Mouse (Mus musculus) kidney, embryonic 14.5 days (tissue): ENCODE measurements around the gene Pkmyt1. TPM values are rescaled to one million over a fixed set of nuclear protein-coding genes. Genes with fewer than 3 reads are reported as not detected.

Experiments used
- ATAC-seq: fragments of 200-750 bp; cut with Nextera tagmentation; 2 replicates; pipeline ENCODE4 v1.8.0; 2017; ENCODE audit warnings: moderate number of reproducible peaks, mild to moderate bottlenecking, moderate TSS enrichment, moderate library complexity; ENCODE audit not compliant: low FRiP score, low TSS enrichment
- H3K27ac ChIP-seq: fragments of 300-500 bp; sonication (generic); 2 replicates; pipeline ENCODE4 v1.5.1; 2014; ENCODE audit warnings: low read depth, mild to moderate bottlenecking, low read length, moderate library complexity, mixed read lengths
- H3K27me3 ChIP-seq: fragments of 300-500 bp; sonication (generic); 2 replicates; pipeline ENCODE4 v1.6.1; 2014; ENCODE audit warnings: mild to moderate bottlenecking, low read length; ENCODE audit not compliant: control insufficient read depth, insufficient read depth
- H3K36me3 ChIP-seq: fragments of 300-500 bp; sonication (generic); 2 replicates; pipeline ENCODE4 v1.6.1; 2014; ENCODE audit warnings: low read length, mixed read lengths; ENCODE audit not compliant: control insufficient read depth, insufficient read depth
- H3K4me1 ChIP-seq: fragments of 300-500 bp; sonication (generic); 2 replicates; pipeline ENCODE4 v1.6.1; 2014; ENCODE audit warnings: low read length, mixed read lengths; ENCODE audit not compliant: control insufficient read depth, insufficient read depth
- H3K4me2 ChIP-seq: fragments of 300-500 bp; sonication (generic); replicated peaks from 2 replicates; pipeline ENCODE4 v1.6.1; 2014; ENCODE audit warnings: low read depth, mild to moderate bottlenecking, low read length
- H3K4me3 ChIP-seq: fragments of 300-500 bp; sonication (generic); 2 replicates; pipeline ENCODE4 v1.5.1; 2014; ENCODE audit warnings: mild to moderate bottlenecking, low read length
- H3K9ac ChIP-seq: fragments of 300-500 bp; sonication (generic); 2 replicates; pipeline ENCODE4 v1.6.1; 2014; ENCODE audit warnings: low read depth, mild to moderate bottlenecking, low read length, moderate library complexity
- H3K9me3 ChIP-seq: fragments of 300-500 bp; sonication (generic); 2 replicates; pipeline ENCODE4 v1.6.1; 2016; ENCODE audit warnings: low read length; ENCODE audit not compliant: control insufficient read depth
- WGBS: fragments of 180-500 bp; shearing (Covaris S2); extraction: QIAGEN DNeasy Blood & Tissue Kit; methylation state at CpG from one replicate; pipeline ENCODE4 v1.1.7; 2014; 5-methylcytosine and 5-hydroxymethylcytosine counted together
- polyA plus RNA-seq: library from polyadenylated mRNA; unstranded; fragments of >200 nt; fragmentation: Nextera tagmentation; extraction: Ambion mirVana; gene quantifications from 2 replicates; pipeline ENCODE4 v1.2.1, GENCODE M21; 2014

Pkmyt1 gene
- polyA plus RNA-seq, 1 experiment from 2014 or later = 56.4 TPM

- H3K36me3 ChIP-seq = no peaks in the 10 kb centered on the region
- 0 out of 2 replicates have a peak, but pooled peaks cover 3% of the 10 kb centered on the region for H3K4me1 ChIP-seq
- no peak overlapping the region for H3K27ac ChIP-seq
- ATAC-seq = no peak
- H3K9ac ChIP-seq = no peak overlapping the region
- no peaks in the 10 kb centered on the region for H3K9me3 ChIP-seq
- no peaks in the 10 kb centered on the region for H3K27me3 ChIP-seq
- no peak overlapping the region for H3K4me3 ChIP-seq
- H3K4me2 ChIP-seq = no peak overlapping the region
Measured at GRCm38 (mm10) chr17:23783352-23783751, 57.2 kb downstream of the Pkmyt1 start.

- WGBS = 3% methylated on average over 38 of the region's 43 CpGs
- peak within 1 kb of the TSS; percentile 72 for H3K9ac ChIP-seq
- H3K36me3 ChIP-seq = no peaks in the 10 kb centered on the region
- peak within 1 kb of the TSS; percentile 61 for H3K4me3 ChIP-seq
- peaks cover 9% of the 10 kb centered on the region; the same call in 1 of the 2 replicates for H3K4me1 ChIP-seq
- H3K27me3 ChIP-seq = no peaks in the 10 kb centered on the region
- ATAC-seq = peak; percentile 82
- no peak within 1 kb of the TSS for H3K27ac ChIP-seq
- no peaks in the 10 kb centered on the region for H3K9me3 ChIP-seq
- peak within 1 kb of the TSS; percentile 94 for H3K4me2 ChIP-seq
Measured at GRCm38 (mm10) chr17:23785561-23786471, 59.7 kb downstream of the Pkmyt1 start, which contains the start of gene Flywch2. Gene Flywch2 (minus strand): TSS chr17:23786081.

Other genes starting within 250 kb of the Pkmyt1 start
- not detected in 2 replicates for gene Vmn2r117, start 246.6 kb upstream of the Pkmyt1 start, polyA plus RNA-seq
- 19.5 and 24.9 TPM in 2 replicates for gene Zfp213, start 162.1 kb upstream of the Pkmyt1 start, polyA plus RNA-seq
- gene Zfp13, start 126.8 kb upstream of the Pkmyt1 start, polyA plus RNA-seq = 15.3 and 19.1 TPM in 2 replicates
- gene Zscan10, start 125.5 kb upstream of the Pkmyt1 start, polyA plus RNA-seq = 0.29 and 0.45 TPM in 2 replicates
- gene Mmp25, start 81.1 kb upstream of the Pkmyt1 start, polyA plus RNA-seq = 0.46 and 1.3 TPM in 2 replicates
- gene Bicdl2, start 65.8 kb upstream of the Pkmyt1 start, polyA plus RNA-seq = 0.76 and 1.2 TPM in 2 replicates
- 61.9 and 83.8 TPM in 2 replicates for gene Hcfc1r1, start 52.7 kb upstream of the Pkmyt1 start, polyA plus RNA-seq
- gene Thoc6, start 52.5 kb upstream of the Pkmyt1 start, polyA plus RNA-seq = 53.0 and 62.9 TPM in 2 replicates
- 14.5 and 16.4 TPM in 2 replicates for gene Tnfrsf12a, start 48.9 kb upstream of the Pkmyt1 start, polyA plus RNA-seq
- gene Cldn6, start 47.1 kb upstream of the Pkmyt1 start, polyA plus RNA-seq = 153 and 181 TPM in 2 replicates
- 63.7 and 65.5 TPM in 2 replicates for gene Cldn9, start 42.3 kb upstream of the Pkmyt1 start, polyA plus RNA-seq
- 0.15 and 0.16 TPM in 2 replicates for gene 1520401A03Rik, start 3.6 kb upstream of the Pkmyt1 start, polyA plus RNA-seq
- gene Paqr4, start 14.5 kb downstream of the Pkmyt1 start, polyA plus RNA-seq = 14.7 and 17.6 TPM in 2 replicates
- gene Kremen2, start 19.5 kb downstream of the Pkmyt1 start, polyA plus RNA-seq = 2.1 and 2.9 TPM in 2 replicates
- 73.0 and 91.7 TPM in 2 replicates for gene Flywch1, start 45.3 kb downstream of the Pkmyt1 start, polyA plus RNA-seq
- gene Flywch2, start 59.7 kb downstream of the Pkmyt1 start, polyA plus RNA-seq = 40.7 and 43.7 TPM in 2 replicates
- gene Srrm2, start 64.2 kb downstream of the Pkmyt1 start, polyA plus RNA-seq = 560 and 567 TPM in 2 replicates
- 982 and 1,429 TPM in 2 replicates for gene Elob, start 102.8 kb downstream of the Pkmyt1 start, polyA plus RNA-seq
- 0.26 and 0.41 TPM in 2 replicates for gene Prss33, start 109.7 kb downstream of the Pkmyt1 start, polyA plus RNA-seq
- gene Prss32, start 117.5 kb downstream of the Pkmyt1 start, polyA plus RNA-seq = 0.14 TPM in 1 of 2 replicates, not detected in the other
- gene Prss41, start 117.8 kb downstream of the Pkmyt1 start, polyA plus RNA-seq = 3.1 and 3.9 TPM in 2 replicates
- not detected in 2 replicates for gene Prss21, start 141.7 kb downstream of the Pkmyt1 start, polyA plus RNA-seq
- gene Dcpp1, start 154.5 kb downstream of the Pkmyt1 start, polyA plus RNA-seq = not detected in 2 replicates
- not detected in 2 replicates for gene Dcpp2, start 154.5 kb downstream of the Pkmyt1 start, polyA plus RNA-seq
- gene Dcpp3, start 191.1 kb downstream of the Pkmyt1 start, polyA plus RNA-seq = not detected in 2 replicates
- not detected in 2 replicates for gene Sbp, start 215.3 kb downstream of the Pkmyt1 start, polyA plus RNA-seq
- not detected in 2 replicates for gene Sbpl, start 228.9 kb downstream of the Pkmyt1 start, polyA plus RNA-seq